Mouse (Mus musculus) heart, adult 9 months (tissue): ENCODE measurements at regions not wholly inside any gene's neighbourhood (a gene's known extent, or its start where the extent isn't known, plus 50 kb on each side); places are given as distances from the start of the nearest gene placed in this dataset.

ENCODE experiments used
- DNase-seq, 2 experiments: peaks; one replicate each; pipeline ENCODE4 v3.0.0; 2022; ENCODE audit warnings: low spot score in 2 of 2

DNA sequence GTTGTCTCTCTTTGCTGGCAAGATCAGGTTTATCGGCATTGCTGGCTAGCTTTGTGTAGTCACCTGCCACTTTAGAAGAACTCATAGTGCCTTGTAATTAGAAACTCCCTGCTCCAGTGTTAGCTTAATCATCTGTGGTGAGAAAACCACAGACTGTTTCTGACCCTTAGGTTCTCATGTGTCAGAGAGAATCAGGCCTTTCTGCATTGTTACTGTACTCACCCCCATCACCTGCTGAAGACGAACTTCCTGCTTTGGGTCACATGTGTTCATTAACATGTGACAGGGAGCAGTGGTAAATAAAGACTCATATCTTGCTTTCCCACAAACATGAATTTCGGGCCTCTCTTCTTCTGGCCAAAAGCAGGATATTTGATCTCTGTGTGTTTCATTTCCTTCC, 102.6 kb downstream of the Cnga2 start:
- no peak for DNase-seq

DNA sequence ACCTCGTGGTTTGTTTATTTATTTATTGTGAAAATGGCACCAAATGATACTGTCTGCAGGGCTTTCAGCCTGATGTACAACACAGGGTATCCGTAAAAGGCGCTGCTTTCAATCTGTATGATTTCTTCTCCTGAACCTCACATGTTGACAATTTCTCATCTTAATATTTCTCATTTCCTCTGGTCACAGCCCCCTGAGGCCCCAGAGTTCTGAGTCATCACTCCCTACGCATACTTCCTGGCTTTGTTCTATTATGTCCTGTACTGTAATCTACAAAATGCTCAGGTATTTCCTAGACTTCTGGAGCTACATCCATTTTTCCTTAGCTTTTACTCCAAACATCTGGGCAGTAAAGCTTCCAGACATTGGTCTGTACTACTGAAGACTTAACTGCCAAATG, 103.0 kb downstream of the Cnga2 start:
- peak; percentile 4 to 10 for DNase-seq

DNA sequence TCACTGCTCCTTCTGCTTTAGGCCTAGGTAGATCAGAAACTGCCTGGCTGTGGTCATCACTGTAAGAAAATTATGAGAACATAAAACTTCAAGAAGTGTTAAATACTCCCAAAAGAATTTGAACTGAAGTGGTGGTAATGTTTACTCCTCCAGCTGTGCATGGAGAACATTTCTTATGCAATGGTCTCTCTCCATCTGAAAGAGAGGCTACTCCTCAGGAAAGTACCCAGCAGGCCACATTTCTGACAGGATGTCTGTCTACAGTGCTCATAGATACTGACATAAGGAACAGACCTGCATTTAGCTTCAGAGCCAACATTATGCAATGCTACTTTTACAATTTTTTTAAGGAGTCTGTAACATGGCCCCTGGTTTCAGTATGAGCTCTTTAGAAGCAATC, 79.9 kb upstream of the Magea4 start:
- DNase-seq = no peak

DNA sequence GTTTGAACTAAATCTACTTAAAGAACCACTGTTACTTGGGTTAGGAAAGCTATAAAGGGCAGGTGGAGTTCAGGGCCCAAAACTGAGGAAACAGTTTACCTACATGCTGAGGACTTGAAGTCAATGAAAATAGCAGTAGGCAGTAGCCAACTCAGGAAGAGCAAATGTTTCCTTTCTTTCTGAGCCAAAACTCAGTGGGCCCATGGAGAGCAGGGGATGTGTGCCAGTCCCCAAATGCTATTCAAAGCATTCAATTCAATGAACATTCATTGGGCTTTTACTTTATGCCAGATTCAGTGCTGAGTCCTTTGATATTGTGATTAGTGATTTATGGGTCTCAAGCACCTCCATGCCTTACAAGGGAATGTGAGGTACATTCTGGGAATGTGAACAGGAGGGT, 52.7 kb upstream of the Magea4 start:
- DNase-seq = no peak
